Mouse (Mus musculus): ENCODE measurements at regions not wholly inside any gene's neighbourhood (a gene's known extent, or its start where the extent isn't known, plus 50 kb on each side); places are given as distances from the start of the nearest gene placed in this dataset.

DNA sequence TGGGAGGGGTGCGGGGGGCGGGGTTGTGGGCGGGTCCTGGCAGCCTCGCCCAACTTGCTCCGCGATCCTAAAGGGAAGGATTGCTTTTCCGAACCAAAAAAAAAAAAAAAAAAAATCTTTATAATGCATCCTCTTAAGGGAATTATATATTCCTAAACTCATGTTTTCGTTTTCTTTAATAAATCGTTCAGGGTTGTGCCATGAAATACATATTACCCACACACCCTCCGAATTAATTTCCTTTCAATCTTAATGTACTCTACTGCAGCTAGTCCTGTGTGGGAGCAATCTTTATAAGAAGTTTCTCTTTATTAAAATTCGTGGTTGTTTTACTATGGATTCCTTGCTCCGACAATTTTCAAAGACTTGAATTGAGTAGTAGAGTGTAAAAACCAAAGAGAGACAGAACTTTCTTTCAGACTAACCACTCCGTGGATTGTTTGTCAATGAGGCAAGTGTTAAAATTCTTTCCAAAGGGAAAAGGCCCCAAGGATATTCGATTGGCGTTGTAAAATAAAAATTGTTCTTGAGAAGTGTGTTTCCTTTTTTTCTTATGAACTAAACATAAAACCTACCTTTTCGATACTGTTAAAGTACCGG lies 253.6 kb upstream of the Nfe2l3 start:
- DNase-seq (ENCODE audit: low spot score in 2 of 2), result no peak

GRCm38 (mm10) chr6:51179741-51180537 lies 252.5 kb upstream of the Nfe2l3 start:
- no peak for DNase-seq (ENCODE audit: low spot score in 2 of 2)

- no peak for DNase-seq (ENCODE audit: low spot score in 2 of 2)
Observed at GRCm38 (mm10) chr6:51180881-51181875, 251.3 kb upstream of the Nfe2l3 start.

DNA sequence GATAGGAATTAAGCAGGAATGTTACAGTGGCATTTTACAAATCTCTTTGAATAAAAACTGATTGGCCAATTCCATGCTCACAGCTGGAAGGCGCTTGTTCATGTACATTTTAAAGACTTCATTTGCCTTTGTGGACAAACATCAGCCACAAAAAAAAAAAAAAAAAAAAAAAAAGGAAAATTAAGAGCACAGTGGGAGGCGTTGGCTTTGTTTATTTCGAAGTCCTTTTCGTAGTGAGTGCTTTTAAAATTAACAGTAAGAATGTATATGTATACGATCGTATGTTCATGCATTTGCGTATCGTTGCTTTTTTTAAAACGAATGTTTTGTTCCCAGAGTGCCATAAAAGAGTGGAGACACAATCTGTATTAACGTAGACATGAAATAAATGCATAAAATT lies 250.6 kb upstream of the Nfe2l3 start:
- DNase-seq (ENCODE audit: low spot score in 2 of 2), result no peak

GRCm38 (mm10) chr6:51182771-51183284 lies 249.6 kb upstream of the Nfe2l3 start:
- no peak for DNase-seq (ENCODE audit: low spot score in 2 of 2)

GRCm38 (mm10) chr6:51183576-51184420 lies 248.7 kb upstream of the Nfe2l3 start:
- no peak for DNase-seq (ENCODE audit: low spot score in 2 of 2)

- DNase-seq (ENCODE audit: low spot score in 2 of 2), result no peak
Observed at GRCm38 (mm10) chr6:51184500-51184899, 248.0 kb upstream of the Nfe2l3 start.

- DNase-seq (ENCODE audit: low spot score in 2 of 2), result no peak
Observed at GRCm38 (mm10) chr6:51185201-51185600, 247.3 kb upstream of the Nfe2l3 start.

DNA sequence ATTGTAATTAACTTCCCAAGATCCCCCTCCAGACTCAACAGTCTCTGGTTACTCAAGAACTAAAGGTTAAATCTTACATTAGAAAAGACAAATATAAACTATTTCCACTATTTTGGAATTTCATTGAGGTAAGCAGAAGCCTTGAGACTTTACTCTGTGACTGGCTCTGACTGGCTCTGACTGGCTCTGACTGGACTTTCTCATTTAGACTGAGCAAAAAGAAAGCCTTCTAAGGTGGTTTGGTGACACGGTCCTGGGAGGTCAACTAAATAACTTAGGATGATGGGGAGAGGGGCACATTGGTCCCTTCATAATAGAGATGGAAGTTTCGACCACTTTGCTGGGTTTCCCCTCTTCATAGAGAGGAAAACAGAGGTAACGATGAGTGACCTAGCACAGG lies 243.3 kb upstream of the Nfe2l3 start:
- DNase-seq (ENCODE audit: low spot score in 2 of 2), result no peak

DNA sequence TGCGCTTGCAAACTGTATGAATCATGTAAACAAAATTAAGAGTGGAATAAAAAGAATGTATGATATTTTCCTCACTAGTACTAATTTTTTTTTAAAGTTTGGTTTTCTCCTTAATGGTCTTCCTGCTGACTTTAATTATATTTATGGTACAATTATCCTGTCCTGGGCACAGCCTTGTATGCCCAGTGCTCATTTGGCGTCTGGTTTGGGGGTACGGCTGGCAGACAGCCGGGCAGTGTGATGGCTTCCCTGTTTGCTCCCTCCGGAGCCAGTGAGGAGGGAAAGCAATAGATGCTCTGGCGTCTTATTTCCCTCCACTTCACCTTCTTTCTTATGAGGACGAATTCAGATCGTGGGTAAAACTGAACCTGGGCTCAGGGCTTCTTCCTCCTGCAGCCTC lies 239.6 kb upstream of the Nfe2l3 start:
- DNase-seq (ENCODE audit: low spot score in 2 of 2), result no peak

GRCm38 (mm10) chr6:51193356-51193755 lies 239.1 kb upstream of the Nfe2l3 start:
- DNase-seq (ENCODE audit: low spot score in 2 of 2), result no peak

- DNase-seq (ENCODE audit: low spot score in 2 of 2), result no peak
Observed at GRCm38 (mm10) chr6:51196391-51196790, 236.1 kb upstream of the Nfe2l3 start.

DNA sequence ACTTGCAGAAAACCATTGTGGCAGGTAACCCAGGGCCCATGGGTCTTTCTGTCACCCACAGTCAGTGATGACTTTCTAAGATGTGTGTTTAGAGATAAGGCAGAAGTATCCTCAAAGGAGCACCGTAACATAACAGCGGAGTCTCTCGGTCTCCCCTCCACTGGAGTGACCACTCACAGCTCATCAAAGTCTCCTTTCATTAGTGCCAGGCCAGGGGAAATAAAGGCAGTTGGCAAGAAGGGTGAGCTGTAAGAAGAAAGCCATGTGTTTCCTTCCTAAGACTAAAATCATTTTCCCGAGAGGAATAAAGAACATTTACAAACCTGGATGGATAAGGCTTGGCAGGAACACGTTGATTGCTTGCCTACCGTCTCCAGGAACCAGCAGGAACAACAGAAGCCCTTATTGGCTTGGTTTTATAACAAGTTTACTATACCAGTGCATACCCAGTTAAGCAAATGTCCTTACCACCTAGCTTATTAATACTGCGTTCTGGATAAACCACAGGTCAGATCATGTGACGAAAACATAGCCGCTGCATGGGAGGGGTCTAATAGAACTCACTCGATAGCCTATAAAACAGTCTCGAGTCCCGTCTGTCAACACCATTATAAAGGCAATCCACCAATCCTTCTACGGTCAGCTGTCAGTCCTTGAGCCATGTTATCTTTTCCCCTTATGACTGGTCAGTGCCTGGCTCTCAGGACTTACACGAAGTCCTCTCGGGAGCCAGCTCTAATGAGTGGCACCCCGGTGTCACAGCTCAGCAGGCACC lies 235.3 kb upstream of the Nfe2l3 start:
- DNase-seq (ENCODE audit: low spot score in 2 of 2), result no peak

DNA sequence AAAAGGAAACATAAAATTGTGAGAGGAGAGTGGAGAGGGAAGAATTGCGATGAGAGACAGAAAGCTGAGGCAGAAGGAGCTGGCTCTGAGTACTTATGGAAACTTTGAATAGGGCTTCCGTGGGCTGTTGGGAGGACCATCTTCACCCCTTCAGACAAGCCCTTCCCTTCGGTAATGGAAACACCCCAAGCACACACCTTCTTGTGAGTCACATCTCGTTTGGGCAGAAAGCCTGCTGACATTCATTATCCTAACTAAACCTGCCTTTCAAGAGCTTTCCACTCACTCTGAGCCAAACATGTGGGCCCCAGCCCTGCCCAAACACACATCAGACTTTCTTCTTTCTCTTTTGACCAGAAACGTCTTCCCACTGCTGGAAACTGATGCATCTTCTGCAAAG lies 232.3 kb upstream of the Nfe2l3 start:
- no peak for DNase-seq (ENCODE audit: low spot score in 2 of 2)

DNA sequence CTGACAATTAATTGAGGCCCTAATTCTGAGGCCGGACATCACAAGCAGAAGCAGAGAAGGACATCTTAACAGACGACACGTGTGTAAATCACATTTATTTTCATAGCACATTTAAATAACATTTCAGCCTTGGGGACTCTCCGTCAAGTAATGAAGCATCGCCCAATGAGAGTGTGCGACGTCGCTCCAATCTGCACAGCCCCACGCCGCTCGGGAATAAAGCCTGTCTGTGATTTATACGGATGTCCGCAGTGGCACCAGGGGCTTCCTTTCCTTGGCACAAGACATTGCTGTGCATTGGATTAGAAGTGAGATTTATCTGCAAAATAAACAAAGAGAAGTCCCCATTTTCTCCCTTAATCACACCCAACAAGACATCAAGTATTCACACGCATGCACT lies 231.6 kb upstream of the Nfe2l3 start:
- no peak for DNase-seq (ENCODE audit: low spot score in 2 of 2)

GRCm38 (mm10) chr6:51204306-51204705 lies 228.2 kb upstream of the Nfe2l3 start:
- DNase-seq (ENCODE audit: low spot score in 2 of 2), result no peak

- DNase-seq (ENCODE audit: low spot score in 2 of 2), result no peak
Observed at GRCm38 (mm10) chr6:51205411-51205810, 227.1 kb upstream of the Nfe2l3 start.

- DNase-seq (ENCODE audit: low spot score in 2 of 2), result peak in 1 of 2 experiments; percentile 55
Observed at GRCm38 (mm10) chr6:51206712-51207505, 225.6 kb upstream of the Nfe2l3 start.

DNA sequence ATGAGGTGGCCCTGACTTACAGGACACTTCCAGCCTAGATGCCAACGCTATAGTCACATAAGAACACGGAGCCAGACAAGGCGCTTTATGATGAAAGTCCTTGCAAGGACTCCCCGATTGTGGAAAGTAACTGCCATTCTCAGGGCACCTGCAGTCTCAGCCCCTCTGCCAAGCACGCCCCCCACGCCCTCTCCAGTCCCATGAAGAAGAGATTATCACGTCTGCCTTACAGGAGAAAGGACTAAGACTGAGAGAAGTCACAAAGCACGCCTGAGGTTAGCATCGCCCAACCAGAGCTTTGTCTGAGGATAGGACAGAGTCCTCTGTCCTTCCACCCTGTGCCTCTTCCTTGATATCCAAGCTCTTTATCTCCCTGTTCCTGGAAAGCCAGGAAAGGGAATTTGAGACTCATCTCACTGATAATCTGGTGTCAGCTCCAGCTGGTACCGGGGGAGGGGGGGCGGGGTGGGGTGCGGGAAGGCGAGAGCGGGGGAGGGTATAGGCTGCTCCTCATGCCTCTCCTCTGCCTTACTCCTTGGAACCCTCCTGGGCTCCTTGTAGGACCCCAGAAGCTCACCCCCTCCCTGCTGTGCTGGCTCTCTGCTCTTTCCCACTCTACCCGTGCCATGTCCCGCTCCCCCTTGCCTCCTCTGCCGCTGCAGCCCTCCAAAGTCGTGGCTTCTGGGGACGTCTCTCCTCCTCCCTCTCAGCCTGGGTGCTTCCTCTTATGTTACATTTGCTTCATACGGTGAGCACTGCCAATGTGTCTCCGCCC lies 224.7 kb upstream of the Nfe2l3 start:
- DNase-seq (ENCODE audit: low spot score in 2 of 2), result no peak
